Mouse (Mus musculus): Measurements from ENCODE around the gene Supt5. TPM values are rescaled to one million over a fixed set of nuclear protein-coding genes. Genes with fewer than 3 reads are reported as not detected.

The Supt5 gene
- polyA plus RNA-seq, 1 experiment from 2014 or later = 62.6 TPM

- Histone ChIP-seq H3K4me3 (ENCODE audit: low read depth, low read length) (peak within 1 kb of the TSS; percentile 38), H3K4me2 (ENCODE audit: low read length) (peak within 1 kb of the TSS; percentile 55), H3K27me3 (replicated peaks; ENCODE audit: control insufficient read depth, insufficient read depth, low read length) (no peaks in the 10 kb centered on the region), H3K27ac (ENCODE audit: low read depth, low read length) (peak within 1 kb of the TSS; percentile 63), H3K36me3 (ENCODE audit: control insufficient read depth, insufficient read depth, low read length) (peaks cover 29% of the 10 kb centered on the region), H3K9me3 (replicated peaks; ENCODE audit: control insufficient read depth, low read length) (no peaks in the 10 kb centered on the region), H3K4me1 (ENCODE audit: control insufficient read depth, insufficient read depth, low read length) (peaks cover 10% of the 10 kb centered on the region), H3K9ac (ENCODE audit: low read length) (peak within 1 kb of the TSS; percentile 64)
- DNase-seq (ENCODE audit: low spot score) = peak; percentile 82
- under 1% methylated on average over 30 of the region's 30 CpGs for WGBS
- ATAC-seq = peak; percentile 74
These were observed 36.7 kb downstream of the Supt5 start, which contains the start of gene Dll3 for GRCm38 (mm10) chr7:28301616-28302433. Dll3 (minus strand) TSS chr7:28302238.

- H3K27me3 ChIP-seq (replicated peaks; ENCODE audit: control insufficient read depth, insufficient read depth, low read length) = peaks cover 5% of the 10 kb centered on the region; the same call in 1 of the 2 replicates
- peak overlapping the region; percentile 21; the same call in 1 of the 2 replicates for H3K9ac ChIP-seq (ENCODE audit: low read length)
- ATAC-seq (peak; percentile 27; the same call in 1 of the 2 replicates), DNase-seq (ENCODE audit: low spot score) (peak; percentile 89)
- peak overlapping the region; percentile 20 for H3K4me3 ChIP-seq (ENCODE audit: low read depth, low read length)
- no peak overlapping the region for H3K27ac ChIP-seq (ENCODE audit: low read depth, low read length)
- no peaks in the 10 kb centered on the region for H3K9me3 ChIP-seq (replicated peaks; ENCODE audit: control insufficient read depth, low read length)
- peaks cover 10% of the 10 kb centered on the region for H3K4me1 ChIP-seq (ENCODE audit: control insufficient read depth, insufficient read depth, low read length)
- H3K4me2 ChIP-seq (ENCODE audit: low read length) = peak overlapping the region; percentile 55
- 9% methylated on average over 43 of the region's 43 CpGs for WGBS
- H3K36me3 ChIP-seq (ENCODE audit: control insufficient read depth, insufficient read depth, low read length) = 0 out of 2 replicates have a peak, but pooled peaks cover 6% of the 10 kb centered on the region
These were observed 39.5 kb downstream of the Supt5 start for GRCm38 (mm10) chr7:28298837-28299625.

- peak overlapping the region; percentile 42 for H3K4me3 ChIP-seq (ENCODE audit: low read depth, low read length)
- H3K4me2 ChIP-seq (ENCODE audit: low read length) = peak overlapping the region; percentile 76
- peak; percentile 73 for ATAC-seq
- WGBS = under 1% methylated on average over 54 of the region's 63 CpGs
- 0 out of 2 replicates have a peak, but pooled peaks cover 6% of the 10 kb centered on the region for H3K36me3 ChIP-seq (ENCODE audit: control insufficient read depth, insufficient read depth, low read length)
- H3K9me3 ChIP-seq (replicated peaks; ENCODE audit: control insufficient read depth, low read length) = no peaks in the 10 kb centered on the region
- peak; percentile 90 for DNase-seq (ENCODE audit: low spot score)
- peaks cover 44% of the 10 kb centered on the region for H3K27me3 ChIP-seq (replicated peaks; ENCODE audit: control insufficient read depth, insufficient read depth, low read length)
- H3K27ac ChIP-seq (ENCODE audit: low read depth, low read length) = no peak overlapping the region
- H3K9ac ChIP-seq (ENCODE audit: low read length) = peak overlapping the region; percentile 62
- H3K4me1 ChIP-seq (ENCODE audit: control insufficient read depth, insufficient read depth, low read length) = peaks cover 13% of the 10 kb centered on the region
These were observed 44.1 kb downstream of the Supt5 start for GRCm38 (mm10) chr7:28294481-28294880.

- peak within 1 kb of the TSS; percentile 17; the same call in 1 of the 2 replicates for H3K9ac ChIP-seq (ENCODE audit: low read length)
- no peaks in the 10 kb centered on the region for H3K36me3 ChIP-seq (ENCODE audit: control insufficient read depth, insufficient read depth, low read length)
- H3K27ac ChIP-seq (ENCODE audit: low read depth, low read length) = no peak within 1 kb of the TSS
- ATAC-seq (peak; percentile 23; the same call in 1 of the 2 replicates), DNase-seq (ENCODE audit: low spot score) (peak; percentile 61)
- WGBS = under 1% methylated on average over 50 of the region's 52 CpGs
- no peaks in the 10 kb centered on the region for H3K9me3 ChIP-seq (replicated peaks; ENCODE audit: control insufficient read depth, low read length)
- peak within 1 kb of the TSS; percentile 44 for H3K4me2 ChIP-seq (ENCODE audit: low read length)
- peak within 1 kb of the TSS; percentile 9 for H3K4me3 ChIP-seq (ENCODE audit: low read depth, low read length)
- peaks cover 49% of the 10 kb centered on the region for H3K27me3 ChIP-seq (replicated peaks; ENCODE audit: control insufficient read depth, insufficient read depth, low read length)
- H3K4me1 ChIP-seq (ENCODE audit: control insufficient read depth, insufficient read depth, low read length) = peaks cover 8% of the 10 kb centered on the region
These were observed 47.6 kb downstream of the Supt5 start, which contains the start of gene Selenov for GRCm38 (mm10) chr7:28290638-28291590. Selenov (minus strand) TSS chr7:28291186.

GRCm38 (mm10) chr7:28290165-28290564 is 48.4 kb downstream of the Supt5 start:
- Histone ChIP-seq H3K36me3 (ENCODE audit: control insufficient read depth, insufficient read depth, low read length) (no peaks in the 10 kb centered on the region), H3K4me3 (ENCODE audit: low read depth, low read length) (peak overlapping the region; percentile 9), H3K27ac (ENCODE audit: low read depth, low read length) (no peak overlapping the region), H3K9me3 (replicated peaks; ENCODE audit: control insufficient read depth, low read length) (no peaks in the 10 kb centered on the region), H3K9ac (ENCODE audit: low read length) (peak overlapping the region; percentile 17; the same call in 1 of the 2 replicates), H3K4me2 (ENCODE audit: low read length) (peak overlapping the region; percentile 44), H3K4me1 (ENCODE audit: control insufficient read depth, insufficient read depth, low read length) (peaks cover 8% of the 10 kb centered on the region), H3K27me3 (replicated peaks; ENCODE audit: control insufficient read depth, insufficient read depth, low read length) (peaks cover 47% of the 10 kb centered on the region)
- WGBS = 2% methylated on average over 17 of the region's 18 CpGs
- no peak for ATAC-seq
- peak; percentile 42 for DNase-seq (ENCODE audit: low spot score)

- no peak overlapping the region for H3K27ac ChIP-seq (ENCODE audit: low read depth, low read length)
- H3K4me2 ChIP-seq (ENCODE audit: low read length) = no peak overlapping the region
- no peaks in the 10 kb centered on the region for H3K27me3 ChIP-seq (replicated peaks; ENCODE audit: control insufficient read depth, insufficient read depth, low read length)
- WGBS = 85% methylated on average over 7 of the region's 7 CpGs
- no peak overlapping the region for H3K9ac ChIP-seq (ENCODE audit: low read length)
- H3K36me3 ChIP-seq (ENCODE audit: control insufficient read depth, insufficient read depth, low read length) = 0 out of 2 replicates have a peak, but pooled peaks cover 4% of the 10 kb centered on the region
- no peaks in the 10 kb centered on the region for H3K9me3 ChIP-seq (replicated peaks; ENCODE audit: control insufficient read depth, low read length)
- peaks cover 8% of the 10 kb centered on the region; the same call in 1 of the 2 replicates for H3K4me1 ChIP-seq (ENCODE audit: control insufficient read depth, insufficient read depth, low read length)
- ATAC-seq (no peak), DNase-seq (ENCODE audit: low spot score) (no peak)
- no peak overlapping the region for H3K4me3 ChIP-seq (ENCODE audit: low read depth, low read length)
These were observed 57.9 kb downstream of the Supt5 start for GRCm38 (mm10) chr7:28280630-28281029.

GRCm38 (mm10) chr7:28278279-28278652 is 60.3 kb downstream of the Supt5 start:
- Histone ChIP-seq H3K27me3 (replicated peaks; ENCODE audit: control insufficient read depth, insufficient read depth, low read length) (no peaks in the 10 kb centered on the region), H3K36me3 (ENCODE audit: control insufficient read depth, insufficient read depth, low read length) (peaks cover 4% of the 10 kb centered on the region; the same call in 1 of the 2 replicates), H3K9ac (ENCODE audit: low read length) (peak overlapping the region; percentile 92), H3K4me3 (ENCODE audit: low read depth, low read length) (peak overlapping the region; percentile 69), H3K4me1 (ENCODE audit: control insufficient read depth, insufficient read depth, low read length) (peaks cover 8% of the 10 kb centered on the region; the same call in 1 of the 2 replicates), H3K27ac (ENCODE audit: low read depth, low read length) (peak overlapping the region; percentile 81), H3K9me3 (replicated peaks; ENCODE audit: control insufficient read depth, low read length) (no peaks in the 10 kb centered on the region), H3K4me2 (ENCODE audit: low read length) (peak overlapping the region; percentile 89)
- ATAC-seq (no peak), DNase-seq (ENCODE audit: low spot score) (no peak)
- WGBS = 82% methylated on average over 7 of the region's 7 CpGs

All from forebrain, embryonic 14.5 days (tissue).